Mouse (Mus musculus): ENCODE results near the gene Ctnna2.

DNA sequence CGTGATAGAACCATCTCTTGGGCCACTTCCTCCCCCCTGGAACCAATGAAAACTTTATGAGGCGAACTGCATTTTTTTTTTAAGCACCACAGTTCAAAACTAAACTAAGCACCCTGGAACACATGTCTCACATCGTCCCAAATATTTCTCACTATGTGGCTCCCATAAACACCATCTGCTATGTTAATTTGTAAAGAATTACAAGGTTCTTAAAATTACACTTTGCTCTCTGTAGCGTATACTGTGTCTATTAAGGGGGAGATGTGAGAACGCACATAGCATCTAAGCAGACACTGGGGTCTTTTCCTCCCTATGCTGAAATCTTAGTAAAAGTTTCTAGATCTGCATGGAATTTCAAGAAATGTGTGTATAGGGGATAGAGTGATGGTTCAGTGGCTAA lies 822.5 kb downstream of the Ctnna2 start:
- no peak for TF ChIP-seq POLR2A (IDR thresholded peaks at IDR 0.05; ENCODE audit: extremely low read depth, insufficient read depth, low read length)
- TF ChIP-seq CTCF (IDR thresholded peaks at IDR 0.05; ENCODE audit: low read depth, low read length) = no peak
